Mouse (Mus musculus) hindbrain, embryonic 11.5 days (tissue): Measurements from ENCODE around the gene Tmem88b. TPM values are rescaled to one million over a fixed set of nuclear protein-coding genes. Genes with fewer than 3 reads are reported as not detected.
"Not testable (repeated sequence)": the region's sequence is repeated elsewhere in the genome, so short reads cannot be mapped to it uniquely, and the experiment has no call there.

Source experiments
- ATAC-seq: fragments of 200-750 bp; cut with Nextera tagmentation; 2 replicates; pipeline ENCODE4 v1.8.0; 2017; ENCODE audit warnings: mild to moderate bottlenecking, moderate TSS enrichment, moderate library complexity; ENCODE audit not compliant: low FRiP score
- DNase-seq: peaks from one replicate; pipeline ENCODE4 v3.0.0-alpha.2; 2015; ENCODE audit warnings: low spot score
- H3K27ac ChIP-seq: fragments of 300-500 bp; sonication (generic); 2 replicates; pipeline ENCODE4 v1.5.1; 2014; ENCODE audit warnings: mild to moderate bottlenecking, low read depth, low read length
- H3K27me3 ChIP-seq: fragments of 300-500 bp; sonication (generic); 2 replicates; pipeline ENCODE4 v1.6.1; 2014; ENCODE audit warnings: mild to moderate bottlenecking, low read length, moderate library complexity, mixed read lengths; ENCODE audit not compliant: control insufficient read depth, insufficient read depth
- H3K36me3 ChIP-seq: fragments of 300-500 bp; sonication (generic); 2 replicates; pipeline ENCODE4 v1.6.1; 2014; ENCODE audit warnings: mild to moderate bottlenecking, low read length, moderate library complexity, mixed read lengths; ENCODE audit not compliant: control insufficient read depth, insufficient read depth
- H3K4me1 ChIP-seq: fragments of 300-500 bp; sonication (generic); replicated peaks from 2 replicates; pipeline ENCODE4 v1.6.1; 2014; ENCODE audit warnings: low read length, mixed read lengths; ENCODE audit not compliant: control insufficient read depth, insufficient read depth
- H3K4me2 ChIP-seq: fragments of 300-500 bp; sonication (generic); replicated peaks from 2 replicates; pipeline ENCODE4 v1.6.1; 2014; ENCODE audit warnings: mild to moderate bottlenecking, low read depth, low read length
- H3K4me3 ChIP-seq: fragments of 300-500 bp; sonication (generic); 2 replicates; pipeline ENCODE4 v1.5.1; 2014; ENCODE audit warnings: low read depth, low read length
- H3K9ac ChIP-seq: fragments of 300-500 bp; sonication (generic); 2 replicates; pipeline ENCODE4 v1.6.1; 2014; ENCODE audit warnings: low read depth, low read length
- H3K9me3 ChIP-seq: fragments of 300-500 bp; sonication (generic); 2 replicates; pipeline ENCODE4 v1.6.1; 2016; ENCODE audit warnings: low read length; ENCODE audit not compliant: control insufficient read depth
- WGBS: fragments of 180-500 bp; shearing (Covaris S2); extraction: QIAGEN DNeasy Blood & Tissue Kit; methylation state at CpG from one replicate; pipeline ENCODE4 v1.1.7; 2014; 5-methylcytosine and 5-hydroxymethylcytosine counted together
- polyA plus RNA-seq: library from polyadenylated mRNA; unstranded; fragments of >200 nt; fragmentation: Nextera tagmentation; extraction: Ambion mirVana; gene quantifications from 2 replicates; pipeline ENCODE4 v1.2.1, GENCODE M21; 2014

Gene Tmem88b
- polyA plus RNA-seq, 1 experiment from 2014 or later: 0.52 TPM

DNA sequence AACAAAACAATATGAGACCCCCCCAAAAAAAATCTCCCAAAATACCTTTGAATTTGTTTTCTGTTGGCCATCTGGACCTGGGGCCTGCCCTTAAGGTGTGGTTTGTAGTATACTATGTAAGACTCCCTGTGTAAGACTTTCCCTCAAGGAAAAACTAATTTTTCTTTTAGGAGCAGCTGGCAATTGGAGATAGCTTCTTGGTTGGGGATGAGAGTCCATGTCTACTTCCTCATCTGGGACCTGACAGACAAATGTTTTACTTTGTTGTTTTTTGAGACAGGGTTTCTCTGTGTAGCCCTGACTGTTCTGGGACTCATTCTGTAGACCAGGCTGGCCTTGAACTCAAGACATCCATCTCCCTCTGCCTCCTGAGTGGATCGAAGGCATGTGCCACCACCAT, 16.4 kb upstream of the Tmem88b start:
- H3K36me3 ChIP-seq: no peaks in the 10 kb centered on the region
- H3K27ac ChIP-seq: no peak overlapping the region
- ATAC-seq: no peak
- WGBS: 100% methylated on average over 1 of the region's 1 CpGs
- no peak overlapping the region for H3K9ac ChIP-seq
- H3K4me1 ChIP-seq: peaks cover 6% of the 10 kb centered on the region; the same call in 1 of the 2 replicates
- H3K4me2 ChIP-seq: no peak overlapping the region
- H3K9me3 ChIP-seq: no peaks in the 10 kb centered on the region
- H3K27me3 ChIP-seq: no peaks in the 10 kb centered on the region
- H3K4me3 ChIP-seq: no peak overlapping the region
- DNase-seq: no peak

DNA sequence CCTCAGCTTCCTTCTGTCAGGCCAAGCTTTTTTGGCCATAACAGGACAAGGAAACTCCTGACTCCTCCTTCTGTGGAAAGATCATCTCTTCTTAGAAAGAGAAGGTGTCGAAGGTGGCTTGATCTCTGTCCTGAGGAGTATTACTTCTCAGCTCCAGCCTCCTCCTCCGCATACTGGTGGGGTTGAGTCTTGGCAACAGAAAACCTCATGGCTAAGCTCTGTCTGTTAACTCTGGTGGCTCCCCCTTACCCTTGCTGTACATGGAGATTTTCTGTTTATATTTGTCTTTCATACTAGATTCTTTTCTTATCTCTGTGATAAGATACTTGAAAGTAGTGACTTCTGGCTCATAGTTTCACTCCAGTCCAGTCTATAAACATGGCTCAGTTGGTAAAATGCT, 8.1 kb upstream of the Tmem88b start:
- Histone ChIP-seq H3K4me3 (no peak overlapping the region), H3K27me3 (no peaks in the 10 kb centered on the region), H3K36me3 (no peaks in the 10 kb centered on the region), H3K4me2 (no peak overlapping the region), H3K4me1 (no peaks in the 10 kb centered on the region), H3K9me3 (no peaks in the 10 kb centered on the region), H3K27ac (no peak overlapping the region), H3K9ac (no peak overlapping the region)
- WGBS: 81% methylated on average over 2 of the region's 2 CpGs
- DNase-seq (no peak), ATAC-seq (no peak)

DNA sequence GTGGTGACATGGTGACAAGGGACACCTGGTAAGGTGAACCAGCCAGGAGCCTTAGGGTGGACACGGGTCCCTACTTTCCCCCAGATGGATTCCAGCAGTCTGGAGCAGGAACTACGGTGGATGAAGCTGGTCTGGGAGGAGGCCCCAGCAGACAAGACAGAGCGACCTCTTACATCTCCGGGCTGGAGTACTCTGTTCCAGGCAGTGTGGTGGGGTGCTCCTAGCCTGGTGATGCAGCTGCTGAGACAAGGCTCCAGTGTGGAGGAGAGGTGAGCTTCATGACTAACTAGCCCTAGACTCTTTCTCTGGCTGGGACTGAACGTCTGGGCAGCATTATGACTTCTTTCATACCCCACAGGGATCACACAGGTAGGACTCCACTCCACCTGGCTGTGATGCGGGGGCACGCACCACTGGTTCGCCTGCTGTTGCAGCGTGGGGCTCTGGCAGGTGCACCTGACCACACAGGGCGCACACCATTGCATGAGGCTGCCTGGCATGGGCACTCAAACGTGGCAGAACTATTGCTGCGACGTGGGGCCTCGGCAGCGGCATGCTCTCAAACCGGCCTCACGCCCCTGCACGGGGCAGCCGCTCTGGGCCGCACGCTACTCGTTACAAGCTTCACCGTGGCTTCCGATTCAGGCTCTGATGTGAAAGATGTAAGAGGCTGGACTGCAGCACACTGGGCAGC, 5.7 kb upstream of the Tmem88b start:
- Histone ChIP-seq H3K4me3 (no peak overlapping the region), H3K9me3 (no peaks in the 10 kb centered on the region), H3K4me1 (no peaks in the 10 kb centered on the region), H3K9ac (no peak overlapping the region), H3K27ac (no peak overlapping the region), H3K27me3 (no peaks in the 10 kb centered on the region), H3K36me3 (no peaks in the 10 kb centered on the region), H3K4me2 (no peak overlapping the region)
- no peak for ATAC-seq
- DNase-seq: no peak
- 70% methylated on average over 24 of the region's 24 CpGs for WGBS

DNA sequence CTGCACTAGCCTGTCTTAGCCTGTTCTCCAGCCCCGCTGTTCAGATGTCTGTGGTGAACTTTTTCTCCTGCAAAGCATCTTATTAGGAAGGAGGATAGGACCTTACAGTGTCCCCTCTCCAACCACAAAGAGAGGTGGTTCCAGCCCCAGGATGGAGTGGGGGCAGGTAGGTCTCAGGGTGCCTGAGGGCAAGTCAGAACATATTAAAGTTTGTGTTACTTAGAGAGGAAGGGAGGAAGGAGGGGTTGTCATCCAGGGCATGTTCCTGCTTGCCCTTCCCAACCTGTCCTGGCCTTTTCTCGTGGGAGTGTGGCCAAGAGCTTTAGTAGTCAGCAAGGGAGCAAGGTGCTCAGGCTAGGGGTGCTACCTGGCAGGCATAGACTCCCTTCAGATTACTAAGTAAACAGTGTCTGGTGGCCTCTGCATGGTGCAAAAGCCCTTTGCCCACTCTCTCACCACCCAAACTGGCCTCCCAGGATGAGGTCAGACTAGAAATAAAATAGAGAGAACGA, 5.0 kb upstream of the Tmem88b start:
- WGBS: 79% methylated on average over 3 of the region's 3 CpGs
- Histone ChIP-seq H3K4me3 (no peak overlapping the region), H3K4me2 (no peak overlapping the region), H3K27ac (no peak overlapping the region), H3K27me3 (no peaks in the 10 kb centered on the region), H3K4me1 (no peaks in the 10 kb centered on the region), H3K9me3 (no peaks in the 10 kb centered on the region), H3K36me3 (no peaks in the 10 kb centered on the region), H3K9ac (no peak overlapping the region)
- DNase-seq (no peak), ATAC-seq (no peak)

DNA sequence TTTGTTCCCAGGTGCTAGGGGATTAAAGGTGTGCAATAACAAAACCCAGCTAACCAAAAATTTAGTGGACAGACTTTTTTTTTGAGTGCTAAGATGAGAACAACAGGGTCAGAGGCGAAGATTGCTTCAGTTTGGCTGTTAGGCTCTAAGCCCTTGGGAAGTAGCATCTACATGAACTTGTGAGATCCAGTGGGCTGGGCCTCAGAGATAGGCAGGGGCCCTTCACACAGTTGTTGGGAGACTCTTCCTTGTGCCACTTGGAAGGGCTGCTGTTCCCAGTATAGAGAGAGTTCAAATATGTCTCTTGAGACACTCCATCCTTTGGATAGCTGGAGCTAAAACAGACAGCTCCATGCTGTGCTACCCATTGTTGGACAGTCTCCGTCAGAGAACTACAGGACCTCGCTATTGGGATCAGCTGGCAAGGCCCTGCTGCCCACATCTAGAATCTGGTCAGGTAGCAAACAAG, 4.4 kb upstream of the Tmem88b start, which contains the start of gene Ankrd65:
TSS of gene Ankrd65 (plus strand) at position 419 of the 469 bp plus-strand sequence.
- H3K4me3 ChIP-seq: no peak within 1 kb of the TSS
- no peaks in the 10 kb centered on the region for H3K36me3 ChIP-seq
- DNase-seq (no peak), ATAC-seq (no peak)
- no peaks in the 10 kb centered on the region for H3K27me3 ChIP-seq
- H3K4me2 ChIP-seq: no peak within 1 kb of the TSS
- H3K9me3 ChIP-seq: no peaks in the 10 kb centered on the region
- no peaks in the 10 kb centered on the region for H3K4me1 ChIP-seq
- WGBS: 75% methylated on average over 3 of the region's 3 CpGs
- H3K9ac ChIP-seq: no peak within 1 kb of the TSS
- H3K27ac ChIP-seq: no peak within 1 kb of the TSS

DNA sequence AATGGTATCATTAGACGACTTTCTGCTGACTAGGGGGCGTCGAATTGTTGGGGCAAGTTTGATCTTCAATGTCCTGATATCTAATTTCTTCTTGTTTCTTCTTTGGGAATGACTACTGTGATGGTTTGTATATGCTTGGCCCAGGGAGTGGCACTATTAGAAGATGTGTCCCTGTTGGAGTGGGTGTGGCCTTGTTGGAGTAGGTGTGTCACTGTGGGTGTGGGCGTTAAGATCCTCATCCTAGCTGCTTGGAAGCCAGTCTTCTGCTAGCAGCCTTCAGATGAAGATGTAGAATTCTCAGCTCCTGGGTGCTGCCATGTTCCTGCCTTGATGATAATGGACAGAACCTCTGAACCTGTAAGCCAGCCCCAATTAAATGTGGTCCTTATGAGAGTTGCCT, 3.2 kb upstream of the Tmem88b start:
- H3K4me2 ChIP-seq, ATAC-seq, H3K4me1 ChIP-seq, H3K9me3 ChIP-seq, H3K4me3 ChIP-seq, H3K27me3 ChIP-seq, H3K9ac ChIP-seq, H3K27ac ChIP-seq, DNase-seq, H3K36me3 ChIP-seq: not testable (repeated sequence)
- WGBS: 81% methylated on average over 4 of the region's 4 CpGs

DNA sequence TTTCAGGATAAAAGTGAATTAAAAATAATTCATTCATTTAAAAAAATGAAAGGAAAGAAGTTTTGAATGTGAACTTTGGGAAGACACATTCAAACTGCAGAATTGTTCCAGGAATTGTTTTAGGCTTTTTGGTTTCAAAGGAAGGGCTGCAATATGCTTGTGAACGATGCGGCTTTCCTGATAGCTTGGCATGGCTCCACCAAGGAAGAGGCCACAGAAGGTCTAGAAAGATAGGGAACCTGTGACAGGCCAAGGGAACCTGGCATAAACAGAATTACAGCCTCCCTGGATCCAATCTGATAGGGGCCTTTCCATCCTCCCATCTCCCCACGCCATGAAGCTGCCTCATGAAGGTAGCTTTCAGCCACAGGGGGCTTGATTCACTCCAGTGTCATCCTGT, 2.6 kb upstream of the Tmem88b start:
- H3K9me3 ChIP-seq: no peaks in the 10 kb centered on the region
- no peak overlapping the region for H3K27ac ChIP-seq
- no peaks in the 10 kb centered on the region for H3K27me3 ChIP-seq
- H3K4me1 ChIP-seq: no peaks in the 10 kb centered on the region
- no peaks in the 10 kb centered on the region for H3K36me3 ChIP-seq
- DNase-seq (no peak), ATAC-seq (no peak)
- 79% methylated on average over 3 of the region's 3 CpGs for WGBS
- no peak overlapping the region for H3K9ac ChIP-seq
- H3K4me2 ChIP-seq: no peak overlapping the region
- H3K4me3 ChIP-seq: no peak overlapping the region

DNA sequence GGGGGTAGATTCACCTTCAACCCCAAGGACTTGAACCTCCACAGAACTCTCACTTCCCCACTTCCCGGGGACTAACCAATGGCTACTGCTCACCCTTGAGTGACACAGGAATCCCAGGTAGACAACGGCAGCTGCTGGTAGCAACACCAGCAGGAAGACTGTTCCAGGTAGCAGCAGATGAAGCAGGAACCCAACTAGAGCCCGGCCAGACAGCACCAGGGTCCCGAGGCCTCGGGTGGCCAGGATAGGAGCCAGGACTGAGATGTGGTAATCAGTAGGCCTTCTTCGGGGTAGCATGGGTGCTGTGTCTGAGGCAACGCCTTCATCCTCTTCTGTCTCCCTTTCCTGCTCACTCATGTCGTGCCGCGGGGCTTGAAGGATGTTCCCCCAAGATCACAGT, 428 bp downstream of the Tmem88b start:
- WGBS: 86% methylated on average over 10 of the region's 10 CpGs
- no peak overlapping the region for H3K27ac ChIP-seq
- no peaks in the 10 kb centered on the region for H3K9me3 ChIP-seq
- no peaks in the 10 kb centered on the region for H3K36me3 ChIP-seq
- no peak for DNase-seq
- H3K9ac ChIP-seq: peak overlapping the region; percentile 11; the same call in 1 of the 2 replicates
- H3K27me3 ChIP-seq: no peaks in the 10 kb centered on the region
- no peak overlapping the region for H3K4me2 ChIP-seq
- no peaks in the 10 kb centered on the region for H3K4me1 ChIP-seq
- H3K4me3 ChIP-seq: no peak overlapping the region
- no peak for ATAC-seq

DNA sequence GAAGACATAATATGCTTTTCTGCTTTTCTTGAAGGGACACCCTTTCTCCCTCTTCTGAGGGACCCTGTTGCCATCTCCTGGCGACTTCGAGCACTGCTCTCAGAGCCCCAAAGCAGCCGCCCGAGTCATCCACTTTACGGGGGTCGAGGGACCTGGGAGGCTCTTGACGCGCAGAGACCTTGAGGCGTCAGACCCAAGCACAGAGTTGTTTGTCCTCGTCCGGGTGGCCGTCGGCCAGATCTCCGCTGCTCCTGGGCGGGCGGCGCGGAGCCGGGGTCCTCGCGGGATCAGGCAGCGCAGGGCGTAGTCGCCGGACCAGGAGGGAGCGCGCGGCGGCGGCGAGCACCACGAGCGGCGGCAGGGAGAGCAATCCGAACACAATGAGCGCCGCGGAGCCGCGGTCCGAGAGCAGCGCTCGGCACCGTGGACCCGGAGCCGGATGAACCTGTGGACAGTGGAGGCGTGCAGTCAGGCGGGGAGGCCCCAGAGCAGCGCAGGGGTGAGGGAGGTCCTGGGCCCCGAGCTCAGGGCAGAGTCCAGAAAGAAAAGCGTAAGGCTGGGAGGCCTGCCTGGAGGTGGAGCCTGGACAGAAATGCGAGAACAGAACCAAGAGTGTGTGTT, 1.5 kb downstream of the Tmem88b start:
- H3K4me1 ChIP-seq: no peaks in the 10 kb centered on the region
- WGBS: under 1% methylated on average over 52 of the region's 52 CpGs
- no peaks in the 10 kb centered on the region for H3K9me3 ChIP-seq
- H3K4me3 ChIP-seq: peak overlapping the region; percentile 56
- H3K36me3 ChIP-seq: no peaks in the 10 kb centered on the region
- ATAC-seq (peak; percentile 83), DNase-seq (peak; percentile 84)
- peak overlapping the region; percentile 73 for H3K4me2 ChIP-seq
- peak overlapping the region; percentile 76 for H3K27ac ChIP-seq
- no peaks in the 10 kb centered on the region for H3K27me3 ChIP-seq
- peak overlapping the region; percentile 83 for H3K9ac ChIP-seq
